Mouse (Mus musculus) small intestine, adult 2 months (tissue): Measurements from ENCODE around the gene Fgf8.

Experiments
- CTCF ChIP-seq: fragments of 200-500 bp; IDR thresholded peaks from 2 replicates; pipeline ENCODE4 v1.5.1; 2012; ENCODE audit warnings: low read depth, mild to moderate bottlenecking, control low read depth, inconsistent platforms, low read length, moderate library complexity, mixed read lengths; ENCODE audit not compliant: insufficient replicate concordance, insufficient read length; ENCODE audit errors: extremely low read depth
- POLR2A ChIP-seq: fragments of 200-500 bp; IDR thresholded peaks from 2 replicates; pipeline ENCODE4 v1.6.1; 2012; ENCODE audit warnings: low read depth, mild to moderate bottlenecking, control low read depth, inconsistent platforms, low read length, moderate library complexity

DNA sequence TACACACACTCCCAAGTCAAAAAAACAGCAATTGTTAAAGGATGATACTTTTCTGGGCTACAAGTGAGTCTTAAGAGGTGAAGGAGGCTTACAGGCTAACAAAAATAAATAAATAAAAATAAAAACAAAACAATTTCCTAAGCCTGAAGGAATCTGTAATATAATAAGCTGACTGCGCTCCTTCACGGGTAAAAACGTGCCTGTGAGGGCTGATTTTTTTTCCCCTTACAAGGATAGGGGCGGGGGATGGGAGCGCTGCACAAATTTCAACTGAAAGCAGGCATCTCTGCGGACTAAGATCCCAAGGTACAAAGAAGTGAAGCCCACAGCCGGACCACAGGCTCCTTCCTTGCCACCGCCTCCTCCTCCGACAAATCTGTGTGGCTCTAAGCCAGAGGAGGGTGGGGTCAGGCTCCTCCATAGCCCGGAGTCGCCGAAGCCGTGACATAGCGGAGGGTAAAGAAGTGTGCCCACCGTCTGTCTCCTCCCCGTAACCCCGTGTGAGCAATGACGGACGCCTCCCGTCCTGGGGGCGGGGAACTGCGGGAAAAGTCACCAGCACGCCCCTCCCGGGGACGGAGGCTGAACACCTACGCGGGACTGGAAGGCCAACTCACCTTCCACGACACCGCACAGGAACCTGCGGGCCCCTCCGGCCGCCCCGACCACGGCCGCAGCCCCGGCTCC is 39.7 kb upstream of the Fgf8 start:
- TF ChIP-seq CTCF (no peak), POLR2A (no peak)
